Mouse (Mus musculus): ENCODE results near the gene Tceal7.

GRCm38 (mm10) chrX:136195193-136195944 lies 19.2 kb upstream of the Tceal7 start:
- no peak for TF ChIP-seq CTCF (IDR thresholded peaks at IDR 0.05; ENCODE audit: control insufficient read depth, insufficient read depth, insufficient replicate concordance, low read depth, low read length)
- TF ChIP-seq POLR2A (IDR thresholded peaks at IDR 0.05; ENCODE audit: control insufficient read depth, low read depth, low read length): no peak

Measured in testis, adult 2 months (tissue).